12 mouse cellular contexts compared by ENCODE assay signal in genomic region chr9:14188504-14188903, GRCm38 (mm10).
"Had no signal": no experiment of that assay in that cellular context is flagged by ENCODE, and none has a peak within 500 bp of the region (broad histone marks: within the 10 kb centered on the region; RNA-seq: fewer than 3 reads in every experiment).

No protein-coding gene starts in this region.

- H3K9ac ChIP-seq: limb, embryonic 15.5 days; liver, embryonic 12.5 days; midbrain, embryonic 15.5 days; neural tube, embryonic 13.5 days had no signal

- H3K9me3 ChIP-seq: limb, embryonic 15.5 days; liver, embryonic 12.5 days; midbrain, embryonic 15.5 days; neural tube, embryonic 13.5 days had no signal

- H3K4me1 ChIP-seq: liver, embryonic 12.5 days; midbrain, embryonic 15.5 days had no signal

- H3K27ac ChIP-seq: kidney, postnatal 0 days; limb, embryonic 15.5 days; liver, embryonic 12.5 days; midbrain, embryonic 15.5 days; neural tube, embryonic 13.5 days had no signal

- H3K4me2 ChIP-seq: limb, embryonic 15.5 days; liver, embryonic 12.5 days; midbrain, embryonic 15.5 days; neural tube, embryonic 13.5 days had no signal

- DNase-seq: kidney, adult 11 months; kidney, adult 9 months; kidney, postnatal 36 days; left cerebral cortex, postnatal 4 days; right cerebral cortex, adult 18-20 months; right cerebral cortex, postnatal 25 days; thymus, postnatal 4 days had no signal

- H3K27me3 ChIP-seq: limb, embryonic 15.5 days; liver, embryonic 12.5 days; midbrain, embryonic 15.5 days; neural tube, embryonic 13.5 days had no signal

- ATAC-seq: liver, embryonic 12.5 days; midbrain, embryonic 15.5 days had no signal

- H3K4me3 ChIP-seq: limb, embryonic 15.5 days; liver, embryonic 12.5 days; midbrain, embryonic 15.5 days; neural tube, embryonic 13.5 days had no signal

- H3K36me3 ChIP-seq: limb, embryonic 15.5 days; liver, embryonic 12.5 days; midbrain, embryonic 15.5 days; neural tube, embryonic 13.5 days had no signal
